Mouse (Mus musculus) T-helper 2 cell (primary cell): ENCODE data around the gene Fam169a.

ENCODE experiments used
- in situ Hi-C: fragments of 300-600 bp; cut with MboI, MseI; formaldehyde crosslinking; loops from one replicate; pipeline ENCODE4 v1.15.1; 2025; ENCODE audit warnings: high pct_unique_total_duplicates

Fam169a gene

GRCm38 (mm10) chr13:97180113-97180828 is 113.2 kb downstream of the Fam169a start:
- in situ Hi-C loops: no loop called here
